Mouse (Mus musculus): ENCODE data around the gene Mettl8. TPM values are rescaled to one million over a fixed set of nuclear protein-coding genes. Genes with fewer than 3 reads are reported as not detected.

Mettl8 gene
- total and polyA plus RNA-seq, 2 experiments from 2014 or later: 8.7 to 8.9 TPM

DNA sequence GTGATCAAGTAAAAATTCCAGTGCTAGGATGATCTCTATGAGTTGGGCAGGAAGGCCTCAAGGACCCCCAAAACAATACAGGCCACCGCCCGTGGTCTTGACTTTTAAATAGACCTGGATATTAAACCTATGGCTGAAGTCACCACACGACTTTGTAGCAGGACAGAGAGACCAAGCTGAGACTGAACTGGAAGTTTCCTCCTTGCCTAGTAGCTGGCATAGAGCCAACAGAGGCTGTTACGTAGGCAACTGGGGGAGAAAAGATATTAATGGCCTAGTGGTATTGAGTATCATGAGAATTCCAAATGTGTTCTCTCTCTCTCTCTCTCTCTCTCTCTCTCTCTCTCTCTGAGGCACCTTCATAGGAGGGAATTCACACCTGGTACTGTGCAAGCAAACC is 51.0 kb downstream of the Mettl8 start:
- Histone ChIP-seq H3K27me3 (ENCODE audit: insufficient read depth, low read length) (no peaks in the 10 kb centered on the region), H3K9me3 (ENCODE audit: low read length) (no peaks in the 10 kb centered on the region), H3K36me3 (ENCODE audit: insufficient read depth) (no peaks in the 10 kb centered on the region), H3K4me2 (ENCODE audit: low read depth) (no peak overlapping the region), H3K4me3 (ENCODE audit: low read depth, low read length) (no peak overlapping the region), H3K4me1 (ENCODE audit: insufficient read depth) (no peaks in the 10 kb centered on the region), H3K9ac (no peak overlapping the region), H3K27ac (ENCODE audit: low read depth, low read length) (no peak overlapping the region)
- WGBS: 69% methylated on average over 4 of the region's 4 CpGs
- ATAC-seq: no peak
- DNase-seq: no peak
- no peak for TF ChIP-seq CTCF (IDR thresholded peaks at IDR 0.05; ENCODE audit: low read depth)

DNA sequence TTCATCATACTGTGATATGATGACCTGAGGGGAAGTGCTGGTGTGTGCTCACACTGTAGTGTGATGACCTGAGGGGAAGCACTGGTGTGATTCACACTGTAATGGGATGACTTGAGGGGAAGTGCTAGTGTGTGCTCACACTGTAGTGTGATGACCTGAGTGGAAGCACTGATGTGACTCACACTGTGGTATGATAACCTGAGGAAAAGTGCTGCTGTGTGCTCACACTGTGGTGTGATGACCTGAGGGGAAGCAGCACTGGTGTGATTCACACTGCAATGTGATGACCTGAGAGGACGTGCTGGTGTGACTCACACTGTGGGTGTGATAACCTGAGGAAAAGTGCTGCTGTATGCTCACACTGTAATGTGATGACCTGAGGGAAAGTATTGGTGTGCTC is 52.9 kb downstream of the Mettl8 start:
- no peak for TF ChIP-seq CTCF (IDR thresholded peaks at IDR 0.05; ENCODE audit: low read depth)
- DNase-seq (no peak), ATAC-seq (no peak)
- no peak overlapping the region for H3K4me2 ChIP-seq (ENCODE audit: low read depth)
- WGBS: 81% methylated on average over 1 of the region's 1 CpGs
- no peaks in the 10 kb centered on the region for H3K4me1 ChIP-seq (ENCODE audit: insufficient read depth)
- H3K4me3 ChIP-seq (ENCODE audit: low read depth, low read length): no peak overlapping the region
- no peaks in the 10 kb centered on the region for H3K27me3 ChIP-seq (ENCODE audit: insufficient read depth, low read length)
- H3K9me3 ChIP-seq (ENCODE audit: low read length): no peaks in the 10 kb centered on the region
- no peak overlapping the region for H3K9ac ChIP-seq
- H3K36me3 ChIP-seq (ENCODE audit: insufficient read depth): no peaks in the 10 kb centered on the region
- H3K27ac ChIP-seq (ENCODE audit: low read depth, low read length): no peak overlapping the region

DNA sequence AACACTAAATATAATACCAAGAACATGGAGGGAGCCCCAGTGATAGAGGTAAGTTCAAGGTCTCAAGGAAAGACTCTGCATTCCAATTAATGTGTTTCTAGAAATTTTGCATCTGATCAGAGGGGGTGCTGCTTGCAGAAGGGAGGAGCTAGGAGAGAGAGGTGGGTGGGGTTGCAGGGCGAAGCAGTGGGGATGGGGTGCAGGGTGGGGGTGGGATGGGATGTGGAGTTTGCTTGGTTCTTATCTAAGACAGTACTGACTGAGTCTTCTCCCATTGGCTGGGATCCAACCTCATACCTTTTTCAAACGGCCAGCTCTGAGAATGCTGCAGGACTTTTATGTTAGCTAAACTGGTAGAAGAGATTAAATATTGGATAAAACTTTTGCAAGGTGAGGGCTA is 56.6 kb downstream of the Mettl8 start:
- Histone ChIP-seq H3K9me3 (ENCODE audit: low read length) (no peaks in the 10 kb centered on the region), H3K4me2 (ENCODE audit: low read depth) (no peak overlapping the region), H3K9ac (no peak overlapping the region), H3K4me3 (ENCODE audit: low read depth, low read length) (no peak overlapping the region), H3K36me3 (ENCODE audit: insufficient read depth) (no peaks in the 10 kb centered on the region), H3K27me3 (ENCODE audit: insufficient read depth, low read length) (no peaks in the 10 kb centered on the region), H3K27ac (ENCODE audit: low read depth, low read length) (no peak overlapping the region), H3K4me1 (ENCODE audit: insufficient read depth) (no peaks in the 10 kb centered on the region)
- TF ChIP-seq CTCF (IDR thresholded peaks at IDR 0.05; ENCODE audit: low read depth): no peak
- DNase-seq (no peak), ATAC-seq (no peak)
- 80% methylated on average over 2 of the region's 2 CpGs for WGBS

DNA sequence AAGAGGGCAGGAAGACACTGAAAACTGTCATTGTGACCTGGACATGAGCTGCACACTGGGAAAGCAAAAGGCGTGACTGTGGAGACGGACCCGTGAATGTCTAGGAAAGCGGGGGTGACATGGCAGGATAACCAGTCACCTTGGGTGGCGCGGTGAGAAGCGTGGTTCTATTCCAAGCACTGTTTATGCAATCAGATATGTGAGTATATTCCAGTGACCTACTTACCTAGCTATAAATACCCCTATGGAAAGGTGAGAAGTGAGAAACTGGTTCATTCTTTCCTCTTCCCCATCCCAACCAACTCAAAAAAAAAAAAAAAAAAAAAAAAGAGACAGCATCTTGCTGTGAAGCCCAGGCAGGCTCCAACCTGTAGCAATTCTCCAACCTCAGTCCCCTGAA is 58.9 kb downstream of the Mettl8 start:
- WGBS: 93% methylated on average over 7 of the region's 7 CpGs
- no peaks in the 10 kb centered on the region for H3K4me1 ChIP-seq (ENCODE audit: insufficient read depth)
- TF ChIP-seq CTCF (IDR thresholded peaks at IDR 0.05; ENCODE audit: low read depth): no peak
- no peak overlapping the region for H3K9ac ChIP-seq
- no peak overlapping the region for H3K4me3 ChIP-seq (ENCODE audit: low read depth, low read length)
- no peak overlapping the region for H3K27ac ChIP-seq (ENCODE audit: low read depth, low read length)
- no peak for ATAC-seq
- H3K27me3 ChIP-seq (ENCODE audit: insufficient read depth, low read length): no peaks in the 10 kb centered on the region
- no peak overlapping the region for H3K4me2 ChIP-seq (ENCODE audit: low read depth)
- no peak for DNase-seq
- no peaks in the 10 kb centered on the region for H3K36me3 ChIP-seq (ENCODE audit: insufficient read depth)
- no peaks in the 10 kb centered on the region for H3K9me3 ChIP-seq (ENCODE audit: low read length)

DNA sequence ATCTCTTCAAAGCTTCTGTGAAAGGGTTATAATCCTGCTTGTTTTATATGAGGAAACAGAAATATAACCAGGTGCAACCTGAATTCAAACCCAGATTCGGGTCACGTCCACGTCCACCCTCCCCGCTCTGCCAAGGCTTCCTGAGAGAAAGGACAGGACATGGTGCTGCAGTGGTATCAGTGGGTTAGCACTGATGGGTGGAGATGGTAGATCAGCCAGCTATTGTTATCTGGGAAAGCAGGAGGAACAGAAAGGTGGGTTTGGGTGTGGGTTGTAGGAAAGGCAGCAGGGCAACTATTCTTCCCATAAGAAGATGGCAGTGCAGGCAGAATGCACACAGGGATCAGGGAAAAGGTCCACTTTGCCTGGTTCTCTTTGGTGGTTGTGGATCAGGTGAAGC is 59.5 kb downstream of the Mettl8 start:
- H3K27ac ChIP-seq (ENCODE audit: low read depth, low read length): no peak overlapping the region
- ATAC-seq (no peak), DNase-seq (no peak)
- WGBS: 95% methylated on average over 4 of the region's 4 CpGs
- no peaks in the 10 kb centered on the region for H3K9me3 ChIP-seq (ENCODE audit: low read length)
- no peak overlapping the region for H3K9ac ChIP-seq
- no peaks in the 10 kb centered on the region for H3K36me3 ChIP-seq (ENCODE audit: insufficient read depth)
- no peaks in the 10 kb centered on the region for H3K4me1 ChIP-seq (ENCODE audit: insufficient read depth)
- no peak overlapping the region for H3K4me3 ChIP-seq (ENCODE audit: low read depth, low read length)
- no peak overlapping the region for H3K4me2 ChIP-seq (ENCODE audit: low read depth)
- H3K27me3 ChIP-seq (ENCODE audit: insufficient read depth, low read length): no peaks in the 10 kb centered on the region
- TF ChIP-seq CTCF (IDR thresholded peaks at IDR 0.05; ENCODE audit: low read depth): no peak

DNA sequence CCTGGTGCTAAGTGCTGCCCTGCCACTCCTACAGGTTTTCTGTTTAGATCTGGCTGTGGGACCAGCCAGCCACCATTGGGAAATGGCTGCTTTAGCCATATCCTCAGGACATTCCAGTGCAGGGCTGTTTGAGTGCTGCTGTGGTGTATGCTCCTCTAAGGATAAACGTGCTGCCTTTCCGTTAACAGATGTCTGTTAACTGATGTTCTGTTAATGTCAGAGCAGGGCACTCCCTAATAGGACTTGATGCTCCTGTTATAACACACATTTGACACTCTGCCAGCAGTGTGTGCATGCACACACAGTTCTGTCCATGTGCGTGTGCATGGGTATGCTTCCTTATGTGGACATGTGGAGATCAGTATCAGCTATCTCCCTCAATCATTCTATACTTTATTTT is 61.6 kb downstream of the Mettl8 start:
- WGBS: 85% methylated on average over 3 of the region's 3 CpGs

DNA sequence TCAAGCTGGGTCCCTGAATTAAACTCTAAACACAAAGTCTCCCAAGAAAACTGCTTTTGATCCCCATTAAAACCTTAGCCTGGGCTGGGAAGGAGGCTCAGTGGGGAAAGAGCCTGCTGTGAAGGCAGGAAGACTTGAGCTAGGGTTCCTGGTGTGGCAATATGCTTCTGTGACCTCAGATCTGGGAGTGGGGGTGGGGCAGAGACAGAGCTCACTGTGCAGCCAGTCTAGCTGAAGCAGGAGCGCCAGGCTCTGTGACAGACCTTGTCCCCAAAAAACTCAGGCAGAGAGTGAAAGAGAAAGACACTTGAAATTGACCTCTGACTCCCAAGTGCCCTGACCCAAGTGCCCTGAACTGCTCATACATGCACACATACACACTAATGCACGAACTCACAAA is 62.7 kb downstream of the Mettl8 start:
- H3K4me3 ChIP-seq (ENCODE audit: low read depth, low read length): no peak overlapping the region
- no peaks in the 10 kb centered on the region for H3K36me3 ChIP-seq (ENCODE audit: insufficient read depth)
- H3K4me1 ChIP-seq (ENCODE audit: insufficient read depth): no peaks in the 10 kb centered on the region
- 83% methylated on average over 2 of the region's 2 CpGs for WGBS
- no peaks in the 10 kb centered on the region for H3K27me3 ChIP-seq (ENCODE audit: insufficient read depth, low read length)
- no peak overlapping the region for H3K4me2 ChIP-seq (ENCODE audit: low read depth)
- no peak for ATAC-seq
- no peak for DNase-seq
- TF ChIP-seq CTCF (IDR thresholded peaks at IDR 0.05; ENCODE audit: low read depth): no peak
- H3K27ac ChIP-seq (ENCODE audit: low read depth, low read length): no peak overlapping the region
- no peak overlapping the region for H3K9ac ChIP-seq
- H3K9me3 ChIP-seq (ENCODE audit: low read length): no peaks in the 10 kb centered on the region

More for the DNA sequence above, 61.6 kb downstream of the Mettl8 start:
- H3K27ac ChIP-seq (ENCODE audit: low read depth, low read length): no peak overlapping the region
- H3K9me3 ChIP-seq (ENCODE audit: low read length): no peaks in the 10 kb centered on the region
- no peak overlapping the region for H3K4me2 ChIP-seq (ENCODE audit: low read depth)
- no peaks in the 10 kb centered on the region for H3K27me3 ChIP-seq (ENCODE audit: insufficient read depth, low read length)
- ATAC-seq: no peak
- no peak for TF ChIP-seq CTCF (IDR thresholded peaks at IDR 0.05; ENCODE audit: low read depth)
- no peak for DNase-seq
- H3K36me3 ChIP-seq (ENCODE audit: insufficient read depth): no peaks in the 10 kb centered on the region
- H3K4me3 ChIP-seq (ENCODE audit: low read depth, low read length): no peak overlapping the region
- H3K9ac ChIP-seq: no peak overlapping the region
- H3K4me1 ChIP-seq (ENCODE audit: insufficient read depth): no peaks in the 10 kb centered on the region

DNA sequence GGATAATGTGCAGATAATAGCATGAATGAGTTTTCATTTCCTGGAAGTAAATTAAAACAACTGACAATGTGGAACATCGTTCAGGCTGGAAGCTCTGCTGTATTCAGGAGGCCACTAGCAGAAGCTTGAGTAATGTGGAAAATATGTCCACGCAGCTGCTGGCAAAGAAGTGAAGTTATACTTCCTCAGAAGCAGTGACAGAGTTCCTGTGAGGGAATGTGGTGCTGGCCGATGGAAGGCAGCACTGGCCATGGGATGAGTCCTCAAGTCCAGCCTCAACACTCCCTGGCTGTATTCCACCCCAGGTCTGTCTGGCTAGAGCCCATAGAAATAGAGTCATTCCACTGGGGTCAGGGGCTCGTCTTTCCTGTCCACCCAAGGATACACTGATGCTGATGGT is 65.2 kb downstream of the Mettl8 start:
- ATAC-seq: no peak
- no peaks in the 10 kb centered on the region for H3K9me3 ChIP-seq (ENCODE audit: low read length)
- H3K27ac ChIP-seq (ENCODE audit: low read depth, low read length): no peak overlapping the region
- 39% methylated on average over 4 of the region's 4 CpGs for WGBS
- no peaks in the 10 kb centered on the region for H3K27me3 ChIP-seq (ENCODE audit: insufficient read depth, low read length)
- H3K4me1 ChIP-seq (ENCODE audit: insufficient read depth): no peaks in the 10 kb centered on the region
- no peaks in the 10 kb centered on the region for H3K36me3 ChIP-seq (ENCODE audit: insufficient read depth)
- no peak overlapping the region for H3K4me2 ChIP-seq (ENCODE audit: low read depth)
- DNase-seq: no peak
- TF ChIP-seq CTCF (IDR thresholded peaks at IDR 0.05; ENCODE audit: low read depth): no peak
- no peak overlapping the region for H3K9ac ChIP-seq
- H3K4me3 ChIP-seq (ENCODE audit: low read depth, low read length): no peak overlapping the region

Measured in forebrain, postnatal 0 days (tissue).